Mouse (Mus musculus): ENCODE measurements around the gene Cdon. TPM values are rescaled to one million over a fixed set of nuclear protein-coding genes. Genes with fewer than 3 reads are reported as not detected.
"Not testable (repeated sequence)": the region's sequence is repeated elsewhere in the genome, so short reads cannot be mapped to it uniquely, and the experiment has no call there.

Gene Cdon
- polyA plus RNA-seq, 1 experiment = 39.9 TPM

DNA sequence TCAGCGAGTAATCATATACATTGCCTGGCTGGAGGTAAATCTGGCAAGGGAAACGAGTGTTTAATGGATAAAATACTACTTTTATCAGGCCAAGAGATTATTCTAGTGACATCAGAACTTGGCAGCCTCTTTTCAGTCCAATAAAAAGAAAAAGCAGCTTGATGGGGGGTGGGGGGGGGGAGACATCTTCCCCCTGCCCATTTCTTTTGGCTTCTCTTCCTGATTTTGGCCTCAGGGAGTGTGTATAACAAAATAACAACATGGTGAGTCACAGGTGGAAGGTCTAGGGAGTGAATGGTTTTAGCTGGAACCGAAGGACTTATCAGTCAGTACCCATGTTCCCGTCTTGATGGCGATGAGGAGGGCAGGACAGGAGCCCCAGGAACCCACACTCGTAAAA is 10.5 kb downstream of the Cdon start:
- H3K79me2 ChIP-seq (ENCODE audit: control insufficient read depth, insufficient read depth) = peaks cover 94% of the 10 kb centered on the region
- H3K79me3 ChIP-seq (ENCODE audit: low read depth) = peaks cover 61% of the 10 kb centered on the region
- no peak overlapping the region for H3ac ChIP-seq (ENCODE audit: control insufficient read depth, insufficient read length, low read depth)
- peaks cover 5% of the 10 kb centered on the region for H3K36me3 ChIP-seq (ENCODE audit: control insufficient read depth, insufficient read depth)
- TF ChIP-seq USF1 (IDR thresholded peaks at IDR 0.05; ENCODE audit: low read depth) (no peak), MYOG (IDR thresholded peaks at IDR 0.05; ENCODE audit: control insufficient read depth, extremely low read depth, insufficient read length) (no peak), CEBPB (IDR thresholded peaks at IDR 0.05; ENCODE audit: low read depth) (no peak), MYOD1 (IDR thresholded peaks at IDR 0.05; ENCODE audit: control insufficient read depth, insufficient read length, low read depth) (no peak), CTCF (IDR thresholded peaks at IDR 0.05; ENCODE audit: control insufficient read depth, insufficient read depth, insufficient read length) (no peak), MAX (IDR thresholded peaks at IDR 0.05) (no peak), FOSL1 (IDR thresholded peaks at IDR 0.05; ENCODE audit: insufficient read depth, low read length, poor library complexity, severe bottlenecking) (no peak)
- H3K4me3 ChIP-seq (ENCODE audit: insufficient read depth, poor library complexity, severe bottlenecking) = no peak overlapping the region
- H3K27me3 ChIP-seq (ENCODE audit: control insufficient read depth, insufficient read depth, insufficient read length) = no peaks in the 10 kb centered on the region

DNA sequence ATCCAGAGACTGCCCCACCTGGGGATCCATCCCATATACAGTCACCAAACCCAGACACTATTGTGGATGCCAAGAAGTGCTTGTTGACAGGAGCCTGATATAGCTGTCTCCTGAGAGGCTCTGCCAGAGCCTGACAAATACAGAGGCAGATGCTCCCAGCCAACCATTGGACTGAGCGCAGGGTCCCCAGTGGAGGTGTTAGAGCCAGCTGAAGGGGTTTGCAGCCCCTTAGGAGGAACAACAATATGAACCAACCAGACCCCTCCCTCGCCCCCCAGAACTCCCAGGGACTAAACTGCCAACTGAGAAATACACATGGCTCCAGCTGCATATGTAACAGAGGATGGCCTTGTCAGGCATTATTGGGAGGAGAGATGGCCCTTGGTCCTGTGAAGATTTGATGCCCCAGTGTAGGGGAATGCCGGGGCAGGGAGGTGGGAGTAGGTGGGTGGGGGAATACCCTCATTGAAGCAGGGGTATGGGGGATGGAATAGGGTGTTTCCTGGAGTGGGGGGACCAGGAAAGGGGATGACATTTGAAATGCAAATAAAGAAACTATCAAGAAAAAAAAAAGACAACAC is 11.9 kb downstream of the Cdon start:
- Histone ChIP-seq H3K79me2 (ENCODE audit: control insufficient read depth, insufficient read depth) (peaks cover 94% of the 10 kb centered on the region), H3K79me3 (ENCODE audit: low read depth) (peaks cover 61% of the 10 kb centered on the region)
- not testable (repeated sequence) for H3K36me3 ChIP-seq (ENCODE audit: control insufficient read depth, insufficient read depth); H3ac ChIP-seq (ENCODE audit: control insufficient read depth, insufficient read length, low read depth); H3K27me3 ChIP-seq (ENCODE audit: control insufficient read depth, insufficient read depth, insufficient read length); H3K4me3 ChIP-seq (ENCODE audit: insufficient read depth, poor library complexity, severe bottlenecking)

DNA sequence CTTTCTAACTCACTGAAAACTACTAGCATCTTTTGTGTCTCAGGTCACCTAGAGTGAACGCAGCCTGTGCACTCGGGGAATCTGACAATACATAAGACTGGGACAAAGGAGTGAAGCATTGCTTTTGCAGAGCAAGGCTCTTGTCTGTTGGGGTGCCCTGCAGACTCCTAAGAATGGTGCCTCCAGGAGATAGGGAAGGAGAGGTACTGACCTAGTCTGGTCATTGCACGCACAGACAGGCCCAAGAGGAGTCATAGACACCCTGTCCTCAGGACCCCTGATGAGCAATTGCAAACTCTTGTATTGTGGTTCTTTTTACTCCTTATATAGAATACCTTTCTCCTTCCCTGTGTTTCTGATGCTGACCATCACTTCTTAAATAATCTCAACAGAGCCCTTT is 13.4 kb downstream of the Cdon start:
- Histone ChIP-seq H3K36me3 (ENCODE audit: control insufficient read depth, insufficient read depth) (peaks cover 5% of the 10 kb centered on the region), H3K79me3 (ENCODE audit: low read depth) (peaks cover 60% of the 10 kb centered on the region), H3K27me3 (ENCODE audit: control insufficient read depth, insufficient read depth, insufficient read length) (no peaks in the 10 kb centered on the region), H3K79me2 (ENCODE audit: control insufficient read depth, insufficient read depth) (peaks cover 94% of the 10 kb centered on the region), H3K4me3 (ENCODE audit: insufficient read depth, poor library complexity, severe bottlenecking) (no peak overlapping the region), H3ac (ENCODE audit: control insufficient read depth, insufficient read length, low read depth) (no peak overlapping the region)
- TF ChIP-seq MAX (IDR thresholded peaks at IDR 0.05) (no peak), MYOD1 (IDR thresholded peaks at IDR 0.05; ENCODE audit: control insufficient read depth, insufficient read length, low read depth) (no peak)

DNA sequence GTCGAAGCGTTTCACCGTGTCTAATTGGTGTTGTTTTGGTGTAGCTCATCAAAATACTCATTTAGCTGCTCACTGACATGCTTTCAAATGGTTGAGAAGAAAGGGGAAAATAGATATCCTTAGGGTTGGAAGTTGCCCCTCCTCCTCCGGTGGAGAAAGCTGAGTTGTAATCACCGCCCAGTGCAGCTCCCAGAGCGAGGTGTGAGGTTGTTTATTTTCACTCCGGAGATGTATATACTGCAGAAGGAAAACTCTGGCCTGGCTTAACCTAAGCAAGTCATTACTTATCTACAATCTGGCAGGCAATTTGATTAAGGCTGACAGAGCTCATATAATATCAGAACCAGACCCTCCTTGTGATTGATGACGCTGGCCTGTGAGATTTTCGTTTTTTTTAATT is 14.6 kb downstream of the Cdon start:
- H3K79me2 ChIP-seq (ENCODE audit: control insufficient read depth, insufficient read depth) = peaks cover 95% of the 10 kb centered on the region
- peaks cover 9% of the 10 kb centered on the region for H3K36me3 ChIP-seq (ENCODE audit: control insufficient read depth, insufficient read depth)
- H3ac ChIP-seq (ENCODE audit: control insufficient read depth, insufficient read length, low read depth) = no peak overlapping the region
- H3K79me3 ChIP-seq (ENCODE audit: low read depth) = peaks cover 59% of the 10 kb centered on the region
- TF ChIP-seq FOSL1 (IDR thresholded peaks at IDR 0.05; ENCODE audit: insufficient read depth, low read length, poor library complexity, severe bottlenecking) = no peak
- TF ChIP-seq MYOG (IDR thresholded peaks at IDR 0.05; ENCODE audit: control insufficient read depth, extremely low read depth, insufficient read length) = no peak
- TF ChIP-seq MAX (IDR thresholded peaks at IDR 0.05) = no peak
- no peaks in the 10 kb centered on the region for H3K27me3 ChIP-seq (ENCODE audit: control insufficient read depth, insufficient read depth, insufficient read length)
- H3K4me3 ChIP-seq (ENCODE audit: insufficient read depth, poor library complexity, severe bottlenecking) = no peak overlapping the region

DNA sequence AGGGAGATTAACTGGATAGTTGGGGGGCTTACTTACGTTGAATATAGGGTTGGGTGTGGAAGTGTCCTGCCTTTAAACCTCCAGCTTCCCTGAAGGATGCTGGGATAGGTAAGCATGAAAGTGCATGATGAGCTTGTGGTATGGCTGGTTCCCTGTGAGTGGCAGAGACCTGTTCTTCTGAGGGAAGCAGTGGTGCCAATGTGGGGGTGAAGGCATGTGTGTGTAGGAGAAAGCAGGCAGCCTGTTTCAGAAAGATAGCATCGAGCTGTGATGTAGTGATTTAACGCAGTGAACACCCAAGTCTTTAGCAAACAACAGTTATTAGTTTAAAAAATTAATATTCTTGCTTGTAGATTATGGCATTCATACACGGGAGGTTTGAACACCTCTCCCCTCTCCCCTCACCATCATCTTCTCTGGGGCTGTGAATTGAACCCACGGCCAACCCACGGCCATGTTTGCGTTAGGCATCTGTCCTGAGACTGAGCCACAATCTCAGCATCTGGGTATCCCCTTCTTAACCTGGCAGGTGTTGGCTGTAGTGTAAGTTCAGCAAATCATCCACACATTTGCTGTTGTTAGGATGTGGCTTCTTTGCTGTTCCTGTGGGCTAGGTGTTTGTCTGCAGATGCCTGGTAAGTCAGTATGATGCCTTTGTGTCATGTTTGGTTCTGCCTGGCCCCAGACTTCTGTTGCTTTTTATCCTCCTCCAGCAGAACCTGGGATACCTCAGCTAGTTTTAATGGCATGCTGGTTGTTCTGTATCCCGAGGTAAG is 17.5 kb downstream of the Cdon start:
- Histone ChIP-seq H3K36me3 (ENCODE audit: control insufficient read depth, insufficient read depth) (peaks cover 9% of the 10 kb centered on the region), H3K4me3 (ENCODE audit: insufficient read depth, poor library complexity, severe bottlenecking) (no peak overlapping the region), H3K79me2 (ENCODE audit: control insufficient read depth, insufficient read depth) (peaks cover 100% of the 10 kb centered on the region), H3K79me3 (ENCODE audit: low read depth) (peaks cover 77% of the 10 kb centered on the region), H3K27me3 (ENCODE audit: control insufficient read depth, insufficient read depth, insufficient read length) (no peaks in the 10 kb centered on the region), H3ac (ENCODE audit: control insufficient read depth, insufficient read length, low read depth) (no peak overlapping the region)
- TF ChIP-seq MYOG (IDR thresholded peaks at IDR 0.05; ENCODE audit: control insufficient read depth, extremely low read depth, insufficient read length) (no peak), MAX (IDR thresholded peaks at IDR 0.05) (no peak), CTCF (IDR thresholded peaks at IDR 0.05; ENCODE audit: control insufficient read depth, insufficient read depth, insufficient read length) (no peak), USF1 (IDR thresholded peaks at IDR 0.05; ENCODE audit: low read depth) (no peak), CEBPB (IDR thresholded peaks at IDR 0.05; ENCODE audit: low read depth) (no peak), FOSL1 (IDR thresholded peaks at IDR 0.05; ENCODE audit: insufficient read depth, low read length, poor library complexity, severe bottlenecking) (no peak), MYOD1 (IDR thresholded peaks at IDR 0.05; ENCODE audit: control insufficient read depth, insufficient read length, low read depth) (no peak)

DNA sequence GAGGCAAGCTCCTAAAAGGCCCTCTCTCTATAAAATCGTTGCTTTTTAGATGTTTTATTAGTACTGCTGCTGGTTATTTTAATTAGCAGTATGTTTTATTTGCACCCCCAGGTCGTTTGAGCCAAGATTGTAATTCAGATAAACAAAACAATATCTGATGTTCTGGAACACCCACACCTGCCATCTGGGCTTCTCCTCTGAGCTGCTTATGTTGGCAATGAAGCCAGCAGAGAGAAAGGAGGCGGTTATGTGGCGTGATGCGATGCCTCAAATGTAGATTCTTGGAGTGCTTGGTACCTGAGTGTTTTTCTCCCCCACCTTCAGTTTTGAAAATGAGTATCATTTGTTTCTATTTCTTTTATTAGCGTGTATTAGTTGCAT is 18.1 kb downstream of the Cdon start:
- H3K36me3 ChIP-seq (ENCODE audit: control insufficient read depth, insufficient read depth) = peaks cover 9% of the 10 kb centered on the region

More for the DNA sequence above, 18.1 kb downstream of the Cdon start:
- no peak for TF ChIP-seq CTCF (IDR thresholded peaks at IDR 0.05; ENCODE audit: control insufficient read depth, insufficient read depth, insufficient read length)
- TF ChIP-seq FOSL1 (IDR thresholded peaks at IDR 0.05; ENCODE audit: insufficient read depth, low read length, poor library complexity, severe bottlenecking) = no peak
- TF ChIP-seq MAX (IDR thresholded peaks at IDR 0.05) = no peak
- TF ChIP-seq MYOD1 (IDR thresholded peaks at IDR 0.05; ENCODE audit: control insufficient read depth, insufficient read length, low read depth) = no peak
- no peak for TF ChIP-seq MYOG (IDR thresholded peaks at IDR 0.05; ENCODE audit: control insufficient read depth, extremely low read depth, insufficient read length)
- TF ChIP-seq USF1 (IDR thresholded peaks at IDR 0.05; ENCODE audit: low read depth) = no peak
- no peak for TF ChIP-seq CEBPB (IDR thresholded peaks at IDR 0.05; ENCODE audit: low read depth)
- Histone ChIP-seq H3K79me2 (ENCODE audit: control insufficient read depth, insufficient read depth) (peaks cover 100% of the 10 kb centered on the region), H3K4me3 (ENCODE audit: insufficient read depth, poor library complexity, severe bottlenecking) (no peak overlapping the region), H3K27me3 (ENCODE audit: control insufficient read depth, insufficient read depth, insufficient read length) (no peaks in the 10 kb centered on the region), H3K79me3 (ENCODE audit: low read depth) (peaks cover 81% of the 10 kb centered on the region), H3ac (ENCODE audit: control insufficient read depth, insufficient read length, low read depth) (no peak overlapping the region)

Data from C2C12 (cell line).